Mouse (Mus musculus) embryonic fibroblast, embryonic 13.5 days (primary cell): ENCODE data around the gene Ccdc34.

Source experiments
- CTCF ChIP-seq: IDR thresholded peaks from 2 replicates; pipeline ENCODE4 v1.5.1; 2011; ENCODE audit warnings: mild to moderate bottlenecking, control low read depth, low read length, moderate library complexity, borderline replicate concordance; ENCODE audit not compliant: insufficient read depth
- POLR2A ChIP-seq: IDR thresholded peaks from 2 replicates; pipeline ENCODE4 v1.6.1; 2011; ENCODE audit warnings: low read depth, mild to moderate bottlenecking, control low read depth, low read length, moderate library complexity

GRCm38 (mm10) chr2:110182795-110183486 lies 165.3 kb downstream of the Ccdc34 start:
- TF ChIP-seq CTCF (no peak), POLR2A (no peak)
